Mouse (Mus musculus) left cerebral cortex, postnatal 4 days (tissue): ENCODE results near the gene Vcpkmt. TPM values are rescaled to one million over a fixed set of nuclear protein-coding genes. Genes with fewer than 3 reads are reported as not detected.

Source experiments
- DNase-seq: peaks from one replicate; pipeline ENCODE4 v3.0.0-alpha.2; 2022
- intact Hi-C: fragments of 180-260 bp; cut with DNase I; formaldehyde crosslinking; loops from one replicate; pipeline ENCODE4 v1.15.1; 2025
- microRNA-seq: library from miRNA; unstranded; fragments of <30 nt; microRNA quantifications from one replicate; pipeline ENCODE4 v1.2.0, GENCODE M21; 2022
- total RNA-seq, 2 experiments: library from RNA; stranded (reverse); gene quantifications; 2 replicates each; pipeline ENCODE4 v1.2.3; 2021

Gene Vcpkmt
- total RNA-seq, 2 experiments from 2014 or later, result 17.7 to 19.2 TPM

DNA sequence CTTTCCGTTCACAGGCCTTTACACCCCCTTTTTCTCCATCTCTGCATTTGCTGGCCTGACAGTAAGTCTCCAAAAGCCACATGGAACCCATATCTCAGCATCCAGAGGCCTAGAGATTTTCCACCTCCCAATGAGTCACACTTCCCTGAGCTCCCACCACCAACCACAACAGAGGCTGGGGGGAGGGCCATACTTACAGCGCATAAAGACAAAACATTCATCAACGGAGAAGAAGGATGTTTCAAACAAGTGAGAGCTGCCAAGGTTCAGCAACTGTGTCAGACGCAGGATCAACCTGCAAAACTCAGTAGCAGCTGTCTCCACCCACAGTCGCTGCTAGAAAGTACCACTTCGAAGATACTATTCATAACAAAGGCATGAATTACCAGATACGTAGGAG lies 43.5 kb downstream of the Vcpkmt start:
- intact Hi-C loops, result no loop called here

DNA sequence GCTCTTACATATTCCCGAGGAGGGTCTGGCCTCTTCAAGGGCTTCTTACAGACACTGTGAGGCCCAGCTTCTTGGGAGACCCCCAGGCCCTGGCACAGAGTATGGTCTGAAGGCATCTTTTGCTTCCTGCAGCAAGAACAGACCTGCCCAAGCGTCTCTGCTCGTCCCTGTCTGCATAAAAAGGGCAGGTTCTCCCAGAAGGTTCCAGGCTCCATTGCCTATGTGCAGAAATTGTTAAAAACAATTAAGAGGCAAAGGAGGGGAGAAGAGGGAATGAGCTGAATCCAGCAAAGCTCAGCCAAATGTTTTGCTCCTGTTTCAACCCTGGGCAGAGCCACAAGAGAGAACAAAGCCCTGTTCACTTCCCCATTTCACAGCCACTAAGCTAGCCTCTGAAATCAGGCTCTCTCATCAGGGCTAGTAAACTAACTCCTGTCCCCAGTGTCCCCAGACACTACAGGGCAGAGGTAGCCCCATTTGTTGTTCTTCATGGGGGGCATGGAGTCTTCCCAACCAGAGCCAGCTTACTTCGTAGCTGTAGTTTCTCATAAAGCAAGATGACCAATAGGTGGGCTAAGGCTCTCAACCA lies 44.4 kb downstream of the Vcpkmt start:
- intact Hi-C loops, result no loop called here
- no peak for DNase-seq

More for the DNA sequence above, 43.5 kb downstream of the Vcpkmt start:
- no peak for DNase-seq

GRCm38 (mm10) chr12:69537675-69538361 lies 45.0 kb downstream of the Vcpkmt start:
- DNase-seq, result no peak
- intact Hi-C loops, result no loop called here

GRCm38 (mm10) chr12:69537243-69537674 lies 45.6 kb downstream of the Vcpkmt start:
- intact Hi-C loops, result no loop called here
- DNase-seq, result peak; percentile 21

DNA sequence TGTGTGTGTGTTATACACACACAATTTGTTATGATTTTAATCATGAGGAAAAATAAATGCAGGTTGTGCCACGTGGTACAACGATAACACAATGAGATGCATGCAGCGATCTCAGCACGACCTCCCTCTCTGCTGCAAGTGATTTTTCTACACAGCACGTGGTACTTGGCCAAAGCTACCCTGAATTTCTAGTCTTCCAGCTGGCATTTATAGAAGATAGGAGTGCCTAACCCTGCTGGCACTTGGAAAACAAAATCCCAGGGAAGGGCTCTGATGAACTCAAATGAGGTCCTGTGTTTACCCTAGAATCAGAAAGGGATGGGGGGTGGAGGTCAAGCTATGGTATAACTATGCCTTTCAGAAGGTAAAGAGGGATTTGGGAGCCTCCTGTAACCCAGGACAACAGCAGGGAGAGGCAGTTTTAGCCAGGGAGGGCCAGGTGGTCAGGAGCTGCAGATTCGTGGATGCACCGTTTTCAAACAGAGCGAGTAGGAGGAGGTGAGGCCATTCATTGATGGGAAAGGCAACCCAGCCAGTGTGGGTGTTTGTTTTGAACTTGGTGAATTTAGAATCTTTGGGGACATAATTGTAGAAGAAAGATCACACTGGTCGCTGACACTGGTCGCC lies 46.1 kb downstream of the Vcpkmt start:
- DNase-seq, result peak; percentile 25
- intact Hi-C loops, result no loop called here

DNA sequence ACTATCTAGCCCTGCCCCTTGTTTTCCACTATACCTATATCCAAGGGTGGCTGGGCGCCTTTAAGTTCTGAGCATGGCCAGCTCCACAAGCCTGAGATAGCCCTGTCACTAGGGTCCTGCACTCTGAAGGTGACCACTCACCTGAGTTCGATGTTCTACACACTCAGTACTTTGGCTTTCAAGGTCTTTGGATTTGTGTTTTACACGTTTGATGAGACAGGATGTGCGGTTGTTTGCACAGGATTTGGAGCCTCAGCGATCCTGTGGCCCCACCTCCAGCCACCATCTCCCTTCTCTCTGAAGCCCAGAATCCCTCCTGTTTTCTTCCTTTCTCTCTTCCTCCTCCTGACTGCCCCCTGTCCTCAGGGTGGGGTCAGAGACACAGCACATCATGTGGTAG lies 49.6 kb downstream of the Vcpkmt start:
- intact Hi-C loops, result no loop called here

GRCm38 (mm10) chr12:69532530-69532929 lies 50.3 kb downstream of the Vcpkmt start:
- no peak for DNase-seq
- intact Hi-C loops, result no loop called here

More for the DNA sequence above, 49.6 kb downstream of the Vcpkmt start:
- no peak for DNase-seq

DNA sequence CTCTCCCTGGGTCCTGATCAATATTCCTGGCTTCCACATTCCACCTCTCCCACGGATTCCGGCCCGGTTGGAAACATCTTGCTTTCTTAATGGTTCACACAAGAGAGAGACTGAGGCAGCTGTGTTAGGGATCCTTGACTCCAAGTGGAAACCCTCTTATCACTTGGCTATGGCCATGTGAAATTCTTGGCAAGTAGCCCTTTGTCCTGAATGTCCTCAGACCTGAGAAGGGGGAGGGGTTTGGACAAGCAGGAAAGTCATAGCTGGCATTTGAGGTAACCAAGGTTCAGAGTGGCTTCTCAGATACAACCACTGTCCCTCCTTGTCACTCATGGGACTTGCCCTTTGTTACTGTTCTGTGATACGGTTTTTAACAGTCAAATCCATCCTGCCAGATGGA lies 50.7 kb downstream of the Vcpkmt start:
- no peak for DNase-seq
- intact Hi-C loops, result no loop called here

- no peak for DNase-seq
- intact Hi-C loops, result no loop called here
Measured at GRCm38 (mm10) chr12:69529694-69530403, 53.0 kb downstream of the Vcpkmt start.

DNA sequence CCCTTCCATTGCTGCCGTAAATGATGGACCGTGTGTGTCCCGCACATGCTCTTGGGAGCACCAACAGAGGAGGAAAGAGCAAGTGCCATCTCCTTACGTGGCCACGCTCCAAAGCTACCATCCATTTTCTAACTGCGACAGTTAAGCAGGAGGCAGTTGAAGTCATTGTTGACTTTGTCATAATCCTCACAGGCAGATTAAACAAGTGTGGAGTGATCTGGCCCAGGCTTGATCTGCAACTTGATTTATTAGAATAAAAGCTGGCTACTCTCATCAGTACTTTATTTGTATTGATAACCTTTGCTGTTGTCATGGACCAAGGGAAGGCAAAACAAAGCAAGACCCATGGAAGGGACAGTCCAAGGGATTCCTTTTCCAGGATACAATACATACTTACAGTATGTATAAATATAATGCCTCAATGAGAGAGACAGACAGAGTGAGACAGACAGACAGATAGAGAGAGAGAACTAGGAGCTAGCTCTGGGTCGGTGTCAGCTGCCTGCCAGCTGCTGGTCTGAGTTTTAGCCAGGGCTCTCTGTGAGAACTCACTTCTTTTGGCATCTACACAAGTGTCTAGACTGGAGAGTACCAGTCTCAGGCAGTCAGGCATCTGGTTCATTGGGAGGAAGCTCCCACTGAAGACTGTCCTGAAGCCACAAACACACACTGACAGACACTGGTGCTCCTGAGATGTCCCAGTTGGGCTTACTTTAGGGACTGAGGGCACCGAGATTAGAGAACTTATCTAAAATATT lies 54.4 kb downstream of the Vcpkmt start:
- peak; percentile 54 for DNase-seq
- intact Hi-C loops, result no loop called here

Small RNA genes within 50 kb of the gene (microRNA-seq; reads per million reads assigned to microRNA genes)
- gene Gm23018, result not detected

Other genes starting within 250 kb of the Vcpkmt start
- 10 to 100 TPM; 50.9 to 51.1 TPM for gene Nemf, start 225.9 kb downstream of the Vcpkmt start, total RNA-seq
- gene Arf6, start 210.9 kb downstream of the Vcpkmt start, total RNA-seq, result 10 to 100 TPM; 70.7 to 71.8 TPM
- gene Gm9887, start 210.6 kb downstream of the Vcpkmt start, total RNA-seq, result 1 to 10 TPM in 1 of 2 experiments, not detected in 1; 1.4 TPM
- 10 to 100 TPM; 36.3 to 36.6 TPM for gene Sos2, start 98.8 kb upstream of the Vcpkmt start, total RNA-seq
- gene L2hgdh, start 141.8 kb upstream of the Vcpkmt start, total RNA-seq, result 10 to 100 TPM in 1 of 2 experiments, 1 to 10 TPM in 1; 9.4 to 12.5 TPM
- 10 to 100 TPM; 18.0 to 20.8 TPM for gene Atp5s, start 141.9 kb upstream of the Vcpkmt start, total RNA-seq
- 10 to 100 TPM; 39.4 to 40.8 TPM for gene Cdkl1, start 208.2 kb upstream of the Vcpkmt start, total RNA-seq